17 mouse cellular contexts compared by ENCODE assay signal in genomic region chr7:133607883-133608575, GRCm38 (mm10). TPM values are rescaled to one million over a fixed set of nuclear protein-coding genes. Genes with fewer than 3 reads are reported as not detected.
A peak's percentile ranks its signal among the peaks of the same experiment; 100 is the strongest.
DNase-seq lines count a peak whose midpoint lies in the region; ATAC-seq lines count a peak whose summit lies in the region.
"Had no signal": no experiment of that assay in that cellular context is flagged by ENCODE, and none has a peak within 500 bp of the region (broad histone marks: within the 10 kb centered on the region; RNA-seq: fewer than 3 reads in every experiment).

No protein-coding gene starts in this region.

- H3K9ac ChIP-seq in forebrain, embryonic 13.5 days: no peak overlapping the region
- H3K9ac ChIP-seq in forebrain, embryonic 11.5 days (ENCODE audit: low read length): no peak overlapping the region
- no peak overlapping the region for H3K9ac ChIP-seq in midbrain, embryonic 11.5 days (ENCODE audit: low read length)
- no peak overlapping the region for H3K9ac ChIP-seq in midbrain, embryonic 12.5 days (replicated peaks)
- H3K9ac ChIP-seq: neural tube, embryonic 12.5 days had no signal

- H3K4me3 ChIP-seq in forebrain, embryonic 13.5 days: no peak overlapping the region
- no peak overlapping the region for H3K4me3 ChIP-seq in forebrain, embryonic 11.5 days (ENCODE audit: low read depth, low read length)
- H3K4me3 ChIP-seq in midbrain, embryonic 10.5 days: no peak overlapping the region
- no peak overlapping the region for H3K4me3 ChIP-seq in midbrain, embryonic 11.5 days (ENCODE audit: low read depth, low read length)
- no peak overlapping the region for H3K4me3 ChIP-seq in midbrain, embryonic 12.5 days
- H3K4me3 ChIP-seq: heart, embryonic 10.5 days; neural tube, embryonic 12.5 days had no signal

- DNase-seq in forebrain, embryonic 11.5 days (ENCODE audit: low spot score): no peak
- no peak for DNase-seq in midbrain, embryonic 10.5 days (ENCODE audit: low spot score)
- no peak for DNase-seq in midbrain, embryonic 11.5 days (ENCODE audit: low spot score, missing footprints)
- DNase-seq in B cell, adult 2 months: no peak
- DNase-seq in left cerebral cortex, adult 8-10 months (ENCODE audit: low spot score in 2 of 2): no peak
- DNase-seq: adrenal gland, adult 2 months; thymus, postnatal 36 days had no signal

- no peaks in the 10 kb centered on the region for H3K27me3 ChIP-seq in forebrain, embryonic 13.5 days
- H3K27me3 ChIP-seq in forebrain, embryonic 11.5 days (ENCODE audit: control insufficient read depth, insufficient read depth, low read length): no peaks in the 10 kb centered on the region
- H3K27me3 ChIP-seq in midbrain, embryonic 10.5 days (ENCODE audit: low read depth, poor library complexity, severe bottlenecking): no peaks in the 10 kb centered on the region
- no peaks in the 10 kb centered on the region for H3K27me3 ChIP-seq in midbrain, embryonic 11.5 days (ENCODE audit: control insufficient read depth, insufficient read depth, low read length)
- no peaks in the 10 kb centered on the region for H3K27me3 ChIP-seq in midbrain, embryonic 12.5 days
- H3K27me3 ChIP-seq: neural tube, embryonic 12.5 days had no signal

- H3K4me1 ChIP-seq in forebrain, embryonic 13.5 days: peaks cover 34% of the 10 kb centered on the region
- H3K4me1 ChIP-seq in forebrain, embryonic 11.5 days (replicated peaks; ENCODE audit: control insufficient read depth, insufficient read depth, low read length): no peaks in the 10 kb centered on the region
- peaks cover 13% of the 10 kb centered on the region for H3K4me1 ChIP-seq in midbrain, embryonic 10.5 days
- H3K4me1 ChIP-seq in midbrain, embryonic 11.5 days (ENCODE audit: control insufficient read depth, insufficient read depth, low read length): no peaks in the 10 kb centered on the region
- H3K4me1 ChIP-seq in midbrain, embryonic 12.5 days: peaks cover 17% of the 10 kb centered on the region; the same call in 1 of the 2 replicates
- H3K4me1 ChIP-seq: heart, embryonic 10.5 days had no signal

- peak overlapping the region; percentile 68 for H3K27ac ChIP-seq in forebrain, embryonic 13.5 days
- no peak overlapping the region for H3K27ac ChIP-seq in forebrain, embryonic 11.5 days (ENCODE audit: low read depth, low read length)
- peak overlapping the region; percentile 17; the same call in 1 of the 2 replicates for H3K27ac ChIP-seq in midbrain, embryonic 10.5 days (replicated peaks)
- H3K27ac ChIP-seq in midbrain, embryonic 11.5 days (ENCODE audit: low read depth, low read length): no peak overlapping the region
- H3K27ac ChIP-seq in midbrain, embryonic 12.5 days (replicated peaks): peak overlapping the region; percentile 54
- H3K27ac ChIP-seq: heart, embryonic 10.5 days; neural tube, embryonic 12.5 days had no signal

- 48% methylated on average over 13 of the region's 13 CpGs for WGBS in forebrain, embryonic 13.5 days
- 55% methylated on average over 13 of the region's 13 CpGs for WGBS in forebrain, embryonic 11.5 days
- 81% methylated on average over 13 of the region's 13 CpGs for WGBS in midbrain, embryonic 10.5 days
- 74% methylated on average over 13 of the region's 13 CpGs for WGBS in midbrain, embryonic 11.5 days
- 61% methylated on average over 13 of the region's 13 CpGs for WGBS in midbrain, embryonic 12.5 days

- peak overlapping the region; percentile 30; the same call in 1 of the 2 replicates for H3K4me2 ChIP-seq in forebrain, embryonic 13.5 days
- H3K4me2 ChIP-seq in forebrain, embryonic 11.5 days (ENCODE audit: low read depth, low read length, severe bottlenecking): no peak overlapping the region
- no peak overlapping the region for H3K4me2 ChIP-seq in midbrain, embryonic 11.5 days
- H3K4me2 ChIP-seq in midbrain, embryonic 12.5 days (replicated peaks): no peak overlapping the region
- H3K4me2 ChIP-seq: neural tube, embryonic 12.5 days had no signal

- H3K36me3 ChIP-seq in forebrain, embryonic 13.5 days (ENCODE audit: poor library complexity, severe bottlenecking): no peaks in the 10 kb centered on the region
- H3K36me3 ChIP-seq in forebrain, embryonic 11.5 days (ENCODE audit: control insufficient read depth, insufficient read depth, low read length): no peaks in the 10 kb centered on the region
- H3K36me3 ChIP-seq in midbrain, embryonic 10.5 days: no peaks in the 10 kb centered on the region
- H3K36me3 ChIP-seq in midbrain, embryonic 11.5 days (ENCODE audit: control insufficient read depth, insufficient read depth, low read length): no peaks in the 10 kb centered on the region
- no peaks in the 10 kb centered on the region for H3K36me3 ChIP-seq in midbrain, embryonic 12.5 days
- H3K36me3 ChIP-seq: heart, embryonic 10.5 days; neural tube, embryonic 12.5 days had no signal

- no peak for ATAC-seq in forebrain, embryonic 13.5 days
- ATAC-seq in forebrain, embryonic 11.5 days (replicated peaks; ENCODE audit: low FRiP score): no peak
- ATAC-seq in midbrain, embryonic 11.5 days (ENCODE audit: low FRiP score): no peak; the same call in 1 of the 2 replicates
- ATAC-seq in midbrain, embryonic 12.5 days (ENCODE audit: low FRiP score, low read depth): no peak
- ATAC-seq: CD4-positive, CD25-positive, alpha-beta regulatory T cell, adult 4 months had no signal

- H3K9me3 ChIP-seq in forebrain, embryonic 13.5 days (replicated peaks): no peaks in the 10 kb centered on the region
- no peaks in the 10 kb centered on the region for H3K9me3 ChIP-seq in forebrain, embryonic 11.5 days (ENCODE audit: control insufficient read depth, low read length)
- no peaks in the 10 kb centered on the region for H3K9me3 ChIP-seq in midbrain, embryonic 10.5 days (replicated peaks)
- H3K9me3 ChIP-seq in midbrain, embryonic 11.5 days (ENCODE audit: control insufficient read depth, low read length): no peaks in the 10 kb centered on the region
- no peaks in the 10 kb centered on the region for H3K9me3 ChIP-seq in midbrain, embryonic 12.5 days
- H3K9me3 ChIP-seq: heart, embryonic 10.5 days; neural tube, embryonic 12.5 days had no signal

RNA-seq across cellular contexts. Expression of gene Tex36, which starts 6.1 kb away (rescaled TPM):
- polyA plus RNA-seq in forebrain, embryonic 13.5 days (2015; fragmentation: Nextera tagmentation; extraction: Ambion mirVana): not detected in 2 replicates
- polyA plus RNA-seq in forebrain, embryonic 11.5 days (2014; fragmentation: Nextera tagmentation; extraction: Ambion mirVana): not detected in 2 replicates
- polyA plus RNA-seq in midbrain, embryonic 10.5 days (2016; fragmentation: Nextera tagmentation; extraction: Ambion mirVana): not detected in 2 replicates
- polyA plus RNA-seq in midbrain, embryonic 11.5 days (2014; fragmentation: Nextera tagmentation; extraction: Ambion mirVana): not detected in 2 replicates
- not detected in 2 replicates for polyA plus RNA-seq in midbrain, embryonic 12.5 days (2016; fragmentation: Nextera tagmentation; extraction: Ambion mirVana)
- total RNA-seq in left cerebral cortex, adult 8-10 months (2022): not detected
- total RNA-seq: adrenal gland, adult 2 months; gastrocnemius, adult 18-20 months; hematopoietic stem cell, adult 5-6 weeks; megakaryocyte, adult 5-6 weeks had no signal
- polyA plus RNA-seq: adrenal gland, adult 2 months; CD4-positive, CD25-positive, alpha-beta regulatory T cell, adult 4 months; heart, embryonic 10.5 days; liver, embryonic 16.5 days; neural tube, embryonic 12.5 days; stomach, embryonic 16.5 days had no signal

RNA-seq across cellular contexts. Expression of gene Edrf1, which starts 29.3 kb away (rescaled TPM):
- polyA plus RNA-seq in forebrain, embryonic 13.5 days (2015; fragmentation: Nextera tagmentation; extraction: Ambion mirVana): 22.4 and 25.3 TPM in 2 replicates
- 32.2 and 36.1 TPM in 2 replicates for polyA plus RNA-seq in forebrain, embryonic 11.5 days (2014; fragmentation: Nextera tagmentation; extraction: Ambion mirVana)
- polyA plus RNA-seq in midbrain, embryonic 10.5 days (2016; fragmentation: Nextera tagmentation; extraction: Ambion mirVana): 26.0 and 29.1 TPM in 2 replicates
- polyA plus RNA-seq in midbrain, embryonic 11.5 days (2014; fragmentation: Nextera tagmentation; extraction: Ambion mirVana): 34.1 and 38.8 TPM in 2 replicates
- polyA plus RNA-seq in midbrain, embryonic 12.5 days (2016; fragmentation: Nextera tagmentation; extraction: Ambion mirVana): 32.2 and 33.0 TPM in 2 replicates
- total RNA-seq in left cerebral cortex, adult 8-10 months (2022): 10 to 100 TPM; 22.1 to 24.3 (median 22.8) TPM

Comparison
In these comparisons a context has a peak if more than half of its experiments do, and no peak if none do; other contexts are left out.
1. H3K27ac ChIP-seq: peak in forebrain, embryonic 13.5 days (single experiment), midbrain, embryonic 10.5 days (single experiment) and midbrain, embryonic 12.5 days (single experiment); none in forebrain, embryonic 11.5 days (single experiment) and midbrain, embryonic 11.5 days (single experiment).